Mouse (Mus musculus): Measurements from ENCODE around the gene Olfr836. TPM values are rescaled to one million over a fixed set of nuclear protein-coding genes. Genes with fewer than 3 reads are reported as not detected.
"Not testable (repeated sequence)": the region's sequence is repeated elsewhere in the genome, so short reads cannot be mapped to it uniquely, and the experiment has no call there.

Olfr836 gene
- total RNA-seq (2021): not detected
- long read RNA-seq, experiment 1: 0 reads
- long read RNA-seq, experiment 2: 0 reads

GRCm38 (mm10) chr9:19120082-19120481 is at the start of gene Olfr836:
TSS of gene Olfr836 (plus strand) at chr9:19120382.
- DNase-seq (ENCODE audit: low spot score in 2 of 2): no peak
- intact Hi-C loops (cut with DNase I): no loop called here

- intact Hi-C loops (cut with DNase I): no loop called here
- DNase-seq (ENCODE audit: low spot score in 2 of 2): no peak
Measured at GRCm38 (mm10) chr9:19084986-19085385, 35.2 kb upstream of the Olfr836 start.

GRCm38 (mm10) chr9:19092889-19093753 is 27.1 kb upstream of the Olfr836 start:
- DNase-seq (ENCODE audit: low spot score in 2 of 2); intact Hi-C loops (cut with DNase I): not testable (repeated sequence)

GRCm38 (mm10) chr9:19097286-19097685 is 22.9 kb upstream of the Olfr836 start:
- intact Hi-C loops (cut with DNase I): no loop called here
- DNase-seq (ENCODE audit: low spot score in 2 of 2): no peak

GRCm38 (mm10) chr9:19136017-19136416 is 15.8 kb downstream of the Olfr836 start, which contains the start of gene Olfr837:
TSS of gene Olfr837 (plus strand) at chr9:19136317.
- no peak for DNase-seq (ENCODE audit: low spot score in 2 of 2)
- intact Hi-C loops (cut with DNase I): no loop called here

Other genes with a start within 250 kb of the Olfr836 start
- gene Olfr830, start 245.7 kb upstream of the Olfr836 start, total RNA-seq (2021): not detected
- not detected for gene Olfr832, start 183.3 kb upstream of the Olfr836 start, total RNA-seq (2021)
- gene Olfr834, start 132.4 kb upstream of the Olfr836 start, total RNA-seq (2021): not detected
- gene Olfr835, start 87.6 kb upstream of the Olfr836 start, total RNA-seq (2021): not detected
- not detected for gene Olfr837, start 15.9 kb downstream of the Olfr836 start, total RNA-seq (2021)
- under 1 TPM; 0.07 to 0.08 TPM for gene Olfr839-ps1, start 56.9 kb downstream of the Olfr836 start, total RNA-seq (2021)
- gene Olfr843, start 131.6 kb downstream of the Olfr836 start, total RNA-seq (2021): not detected
- not detected for gene Olfr844, start 196.0 kb downstream of the Olfr836 start, total RNA-seq (2021)
- not detected for gene Olfr845, start 216.1 kb downstream of the Olfr836 start, total RNA-seq (2021)
- gene Olfr846, start 243.6 kb downstream of the Olfr836 start, total RNA-seq (2021): not detected

Data from left cerebral cortex, postnatal 14 days (tissue).